Mouse (Mus musculus): ENCODE results near the gene Klhdc9.

The Klhdc9 gene

DNA sequence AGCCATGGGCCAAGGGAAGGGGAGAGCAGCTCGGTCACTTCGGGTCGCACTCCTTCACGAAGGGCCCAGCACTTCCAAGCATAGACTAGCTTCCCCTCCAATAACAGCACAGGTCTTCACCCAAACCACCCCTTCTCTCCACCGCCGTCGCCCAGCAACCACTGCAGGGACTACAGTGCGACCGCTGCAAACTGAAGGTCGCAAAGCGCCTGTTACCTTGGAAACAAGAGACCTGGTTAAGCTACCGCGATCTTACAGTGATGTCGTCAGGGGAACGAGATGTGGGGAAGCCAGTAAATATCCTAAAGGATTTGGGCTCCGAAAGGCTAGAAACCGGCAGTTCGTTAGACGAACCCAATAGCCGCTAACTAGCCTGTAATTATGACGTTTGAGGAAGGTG lies at the start of gene Klhdc9:
Gene Klhdc9 (minus strand): TSS at position 143 of the 400 bp plus-strand sequence.
- peak; percentile 78 to 87 for DNase-seq

DNA sequence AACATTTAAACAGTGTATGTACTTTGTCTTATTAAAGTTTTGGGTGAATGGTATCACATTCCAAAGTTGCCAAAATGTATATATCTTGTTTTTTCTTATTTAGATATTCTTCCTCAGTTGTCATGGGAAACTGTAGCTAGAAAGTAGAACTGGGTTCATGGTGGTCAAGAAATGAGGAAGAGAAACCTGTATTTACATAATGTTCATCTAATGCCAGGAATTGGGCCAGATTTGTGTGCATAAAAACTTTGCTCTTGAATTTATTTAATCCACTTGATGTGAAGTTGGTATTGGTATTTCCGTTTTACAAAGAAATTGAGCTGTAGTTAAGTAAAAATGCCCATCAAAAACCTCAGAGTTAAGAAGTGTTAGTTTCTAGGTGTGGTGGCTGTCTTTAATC lies 49.6 kb upstream of the Klhdc9 start:
- DNase-seq, result no peak

DNA sequence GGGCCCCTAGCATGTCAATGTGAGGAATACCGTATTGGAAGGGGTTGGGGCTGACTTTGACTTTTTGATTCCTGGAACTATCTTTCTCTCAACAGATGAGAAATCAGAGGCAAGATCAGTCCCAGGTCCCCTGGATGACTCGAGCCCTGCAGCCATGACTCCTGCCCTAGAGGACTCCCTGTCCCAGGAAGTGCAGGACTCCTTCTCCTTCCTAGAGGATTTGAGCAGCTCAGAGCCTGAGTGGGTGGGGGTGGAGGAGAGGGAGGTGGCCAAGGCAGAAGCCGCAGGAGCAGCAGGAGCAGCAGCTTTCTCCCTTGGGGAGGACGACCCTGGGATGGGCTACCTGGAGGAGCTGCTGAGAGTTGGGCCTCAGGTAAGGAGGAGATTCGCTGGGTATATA lies 46.7 kb upstream of the Klhdc9 start:
- no peak for DNase-seq

DNA sequence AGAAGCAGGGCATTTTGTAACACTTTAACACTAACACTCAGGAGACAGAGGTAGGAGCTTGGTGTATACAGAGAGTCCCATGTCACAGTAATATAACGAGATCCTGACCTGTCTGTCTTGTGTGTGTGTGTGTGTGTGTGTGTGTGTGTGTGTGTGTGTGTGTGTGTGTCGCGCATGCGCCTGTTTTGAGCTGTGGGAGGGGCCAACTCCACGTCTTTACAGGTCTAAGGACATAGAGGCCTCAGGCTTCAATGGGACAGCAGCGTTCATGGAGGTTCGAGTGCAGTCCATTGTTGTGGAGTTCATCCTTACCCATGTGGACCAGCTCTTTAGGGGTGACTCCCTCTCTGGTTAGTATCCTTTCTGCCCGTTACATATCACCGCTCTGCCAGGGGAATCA lies 42.4 kb upstream of the Klhdc9 start:
- DNase-seq, result no peak

DNA sequence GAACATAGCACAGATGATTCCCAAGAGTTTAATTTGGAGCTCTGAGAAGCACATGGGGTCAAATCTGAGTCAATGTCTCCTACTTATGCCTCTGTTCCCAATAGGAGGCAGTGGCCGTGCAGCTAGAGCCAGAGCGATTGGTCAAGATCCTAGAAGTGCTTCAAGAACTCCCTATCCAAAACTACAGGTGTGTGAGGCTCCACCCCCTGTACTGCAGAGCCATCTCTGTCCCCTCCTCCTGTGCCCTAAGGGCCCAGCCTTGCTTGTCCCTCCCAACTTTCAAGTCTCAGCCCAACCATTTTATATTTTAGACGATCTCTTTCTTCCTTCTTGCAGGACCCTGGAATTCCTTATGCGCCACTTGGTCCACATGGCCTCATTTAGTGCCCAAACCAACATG lies 41.2 kb upstream of the Klhdc9 start:
- DNase-seq, result no peak

DNA sequence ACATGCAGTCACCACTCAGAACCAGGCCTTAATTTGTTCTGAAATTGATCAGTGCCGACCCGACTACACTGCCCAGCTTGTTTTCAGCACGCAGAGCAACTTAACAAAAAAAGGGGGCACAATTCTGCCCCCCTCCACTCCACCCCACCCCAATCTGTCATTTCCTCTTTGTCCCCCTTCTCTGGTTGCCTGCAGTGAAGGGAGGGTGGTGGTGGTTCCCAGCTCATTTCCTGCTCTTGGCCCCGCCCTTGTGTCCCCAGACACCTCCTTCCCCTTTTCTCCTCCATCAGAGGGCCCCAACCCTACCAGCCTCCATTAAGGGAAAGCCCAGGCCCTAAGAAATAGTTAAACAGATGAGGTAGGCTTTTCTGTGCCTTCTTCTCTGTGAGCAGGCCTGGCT lies 29.5 kb upstream of the Klhdc9 start:
- DNase-seq, result peak; percentile 63 to 71

DNA sequence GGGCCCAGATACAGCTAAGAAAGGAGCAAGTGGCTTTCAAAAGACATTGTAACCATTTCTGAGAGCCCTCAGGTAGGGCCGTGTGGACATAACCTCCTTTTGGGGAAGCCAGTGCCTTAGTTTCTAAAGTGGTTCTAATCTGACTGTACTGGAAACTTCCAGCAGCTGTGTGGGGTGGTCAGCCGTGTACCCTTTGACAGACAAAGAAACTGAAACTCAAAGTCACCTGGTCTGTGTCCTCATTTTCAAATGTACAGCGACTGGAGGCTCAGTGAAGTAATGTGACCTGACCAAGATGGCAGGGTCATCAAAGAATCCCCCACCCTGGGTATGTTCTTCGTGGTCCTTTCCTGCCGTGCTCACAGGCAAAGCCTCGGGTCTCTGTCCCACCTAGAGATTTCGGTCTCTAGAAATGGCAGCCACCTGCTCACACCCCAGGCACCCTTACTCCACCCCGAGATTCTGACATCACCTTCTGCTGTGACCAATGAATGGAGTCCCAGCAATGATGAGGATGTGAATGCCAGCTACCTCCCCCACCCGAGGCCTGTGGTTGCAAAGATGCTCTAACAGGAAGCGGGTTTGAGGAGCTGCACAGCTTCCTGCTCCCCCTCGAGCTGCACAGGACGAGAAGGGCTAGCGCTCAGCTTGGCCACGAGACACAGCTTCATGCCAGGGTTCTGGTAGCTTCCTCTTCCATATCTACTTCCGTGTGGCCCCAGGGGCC lies 27.9 kb upstream of the Klhdc9 start, which contains the start of gene Arhgap30:
Gene Arhgap30 (plus strand): TSS at position 579 of the 727 bp plus-strand sequence.
- peak; percentile 78 to 85 for DNase-seq

DNA sequence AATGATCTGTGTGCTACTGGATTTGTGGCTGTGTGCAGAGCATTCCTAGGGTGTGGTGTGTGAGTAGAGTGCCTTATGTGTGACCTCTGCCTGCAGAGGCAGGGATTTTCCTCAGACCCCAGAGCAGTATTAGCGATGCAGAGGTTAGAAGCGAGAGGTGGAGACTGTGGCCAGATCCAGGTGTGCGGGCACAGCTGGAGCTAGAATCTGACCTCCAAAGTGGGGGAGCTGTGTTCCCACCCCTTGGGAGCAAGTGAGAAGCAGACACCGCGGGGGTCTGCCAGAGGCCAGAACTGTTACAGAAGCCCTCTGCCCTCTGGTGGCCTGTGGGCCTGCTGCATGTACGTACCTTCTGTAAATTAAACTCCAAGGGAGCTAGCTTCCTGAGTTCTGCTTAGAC lies 26.5 kb upstream of the Klhdc9 start:
- no peak for DNase-seq

DNA sequence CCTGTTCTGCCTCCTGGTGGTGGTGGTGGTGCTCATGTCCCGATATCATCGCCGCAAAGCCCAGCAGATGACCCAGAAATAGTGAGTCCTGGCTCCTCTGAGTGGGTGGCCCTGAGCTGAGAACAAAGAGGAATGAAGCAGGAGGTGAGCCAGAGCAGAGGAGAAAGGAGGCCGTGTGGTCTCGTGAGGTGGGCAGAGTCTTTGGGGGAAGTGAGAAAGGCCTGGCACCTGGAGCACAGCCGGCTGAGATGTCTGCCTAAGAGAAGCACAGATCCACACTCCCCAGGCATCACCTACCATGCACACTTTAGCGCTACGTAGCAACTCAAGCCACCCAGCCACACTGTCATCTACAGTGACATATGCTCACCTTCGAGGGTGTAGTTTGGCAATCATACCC lies 24.6 kb upstream of the Klhdc9 start:
- DNase-seq, result no peak

DNA sequence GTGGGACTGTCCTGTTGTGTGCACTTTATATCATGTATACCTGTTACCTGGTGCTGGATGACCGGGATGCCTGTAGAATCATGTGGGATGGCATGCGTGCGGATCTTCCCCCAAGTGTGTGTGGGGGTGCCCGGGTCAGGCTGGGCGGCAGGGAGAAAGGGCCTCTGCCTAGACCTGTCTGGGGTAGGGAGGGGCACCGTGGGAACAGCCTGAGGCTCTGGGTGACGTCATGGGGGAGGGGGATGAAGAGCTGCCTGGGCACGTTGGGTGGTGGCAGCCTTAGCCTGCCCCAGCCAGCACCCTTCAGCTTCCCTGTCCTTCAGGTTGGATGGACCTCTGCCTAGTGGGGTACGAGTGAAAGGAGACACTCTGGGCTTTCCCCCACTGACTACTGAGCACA lies 23.8 kb upstream of the Klhdc9 start:
- DNase-seq, result no peak

DNA sequence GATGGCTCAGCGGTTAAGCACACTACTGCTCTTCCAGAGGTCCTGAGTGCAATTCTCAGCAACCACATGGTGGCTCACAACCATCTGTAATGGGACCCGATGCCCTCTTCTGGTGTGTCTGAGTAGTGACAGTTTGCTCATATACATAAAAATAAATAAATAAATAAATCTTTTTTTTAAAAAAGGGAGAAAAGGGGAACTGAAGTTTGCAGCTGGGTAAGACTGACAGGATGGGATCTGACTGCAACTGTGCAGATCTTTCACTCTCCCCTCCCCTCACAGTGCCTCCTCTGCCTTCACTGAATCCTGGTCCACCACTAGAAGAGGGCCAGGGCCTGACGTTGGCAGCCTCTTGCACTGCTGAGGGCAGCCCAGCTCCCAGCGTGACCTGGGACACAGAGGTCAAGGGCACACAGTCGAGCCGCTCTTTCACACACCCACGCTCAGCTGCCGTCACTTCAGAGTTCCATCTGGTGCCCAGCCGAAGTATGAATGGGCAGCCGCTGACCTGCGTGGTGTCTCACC lies 21.6 kb upstream of the Klhdc9 start:
- DNase-seq, result no peak

DNA sequence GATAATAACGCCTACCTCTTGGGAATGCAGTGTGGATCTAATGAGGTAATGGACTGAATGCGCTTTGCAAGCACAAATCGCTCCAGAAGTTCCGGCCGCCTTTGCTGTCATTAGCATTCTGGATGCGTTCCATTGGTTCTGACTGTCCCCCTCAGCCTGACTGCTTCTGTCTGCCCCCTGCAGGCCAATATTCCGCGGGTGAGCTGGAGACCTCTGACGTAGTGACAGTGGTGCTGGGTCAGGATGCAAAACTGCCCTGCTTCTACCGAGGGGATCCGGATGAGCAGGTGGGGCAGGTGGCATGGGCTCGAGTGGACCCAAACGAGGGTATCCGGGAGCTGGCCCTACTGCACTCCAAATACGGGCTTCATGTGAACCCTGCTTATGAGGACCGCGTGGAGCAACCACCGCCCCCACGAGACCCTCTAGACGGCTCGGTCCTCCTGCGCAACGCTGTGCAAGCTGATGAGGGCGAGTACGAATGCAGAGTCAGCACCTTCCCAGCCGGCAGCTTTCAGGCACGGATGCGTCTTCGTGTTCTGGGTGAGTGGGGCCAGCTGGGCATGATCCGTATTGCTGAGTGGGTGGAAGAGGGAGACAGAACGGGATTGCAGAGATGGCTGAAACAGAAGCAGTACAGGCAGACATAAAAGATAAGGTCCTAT lies 19.5 kb upstream of the Klhdc9 start:
- DNase-seq, result peak; percentile 77 to 85

DNA sequence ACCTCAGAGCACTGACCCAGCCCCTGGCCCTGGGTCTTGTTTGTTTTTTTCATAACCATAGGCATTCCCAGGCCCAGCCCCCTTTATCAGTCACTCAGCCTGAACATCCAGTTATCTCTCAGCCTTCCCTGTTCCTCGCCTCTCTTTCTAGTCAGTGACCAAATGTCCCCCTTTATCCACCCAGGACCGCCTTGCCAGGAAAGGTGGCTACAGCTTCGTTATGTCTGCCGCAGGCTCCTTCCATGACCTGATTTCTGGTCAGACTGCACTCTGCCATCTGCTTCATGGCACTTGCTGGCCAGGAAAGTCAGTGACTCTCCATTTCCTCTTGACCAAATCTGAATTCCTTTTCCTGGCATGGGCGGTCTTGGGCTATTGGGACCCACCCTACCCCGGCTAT lies 17.7 kb upstream of the Klhdc9 start:
- DNase-seq, result no peak

DNA sequence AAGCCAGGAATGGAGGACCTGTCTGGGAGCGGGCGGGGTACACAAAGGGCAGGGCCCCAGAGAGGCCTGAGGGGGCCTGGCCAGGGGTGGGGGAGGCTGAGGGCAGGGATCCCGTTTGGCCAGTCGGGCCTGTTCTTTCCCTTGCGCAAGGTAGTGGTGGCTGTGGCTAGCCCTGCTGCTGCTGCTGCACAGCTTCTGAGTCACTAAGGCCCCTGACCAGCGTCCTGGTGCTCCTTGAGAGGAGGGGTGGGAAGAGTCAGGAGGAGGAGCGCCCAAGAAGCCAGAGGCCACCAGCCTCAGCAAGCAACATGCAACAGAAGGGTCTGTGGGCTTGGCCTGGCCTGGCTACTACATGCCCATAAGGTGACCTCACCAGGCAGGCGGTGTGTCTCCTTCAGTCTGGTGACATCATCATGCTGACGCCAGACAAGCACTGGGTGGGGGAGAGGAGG lies 15.1 kb upstream of the Klhdc9 start:
- peak; percentile 89 to 93 for DNase-seq

DNA sequence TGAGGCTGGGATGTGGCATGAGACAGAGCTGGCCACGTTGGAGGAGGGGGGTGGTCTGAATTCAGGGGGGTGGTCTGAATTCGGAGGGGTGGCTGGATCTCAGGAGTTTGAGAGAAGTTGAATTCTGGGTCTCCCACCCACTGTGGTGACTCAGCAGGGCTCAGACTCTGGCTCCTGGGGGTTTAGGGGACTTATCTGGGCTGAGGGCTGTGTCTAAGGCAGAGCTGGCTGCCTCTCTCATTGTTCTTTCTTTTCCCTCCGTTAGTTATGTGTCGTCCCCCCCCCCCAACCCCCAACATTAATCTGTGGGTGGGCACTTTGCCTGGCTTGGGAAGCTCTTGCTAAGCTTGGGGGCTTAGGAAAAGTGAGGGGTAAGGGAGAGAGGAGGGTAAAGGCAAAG lies 13.3 kb upstream of the Klhdc9 start:
- no peak for DNase-seq

DNA sequence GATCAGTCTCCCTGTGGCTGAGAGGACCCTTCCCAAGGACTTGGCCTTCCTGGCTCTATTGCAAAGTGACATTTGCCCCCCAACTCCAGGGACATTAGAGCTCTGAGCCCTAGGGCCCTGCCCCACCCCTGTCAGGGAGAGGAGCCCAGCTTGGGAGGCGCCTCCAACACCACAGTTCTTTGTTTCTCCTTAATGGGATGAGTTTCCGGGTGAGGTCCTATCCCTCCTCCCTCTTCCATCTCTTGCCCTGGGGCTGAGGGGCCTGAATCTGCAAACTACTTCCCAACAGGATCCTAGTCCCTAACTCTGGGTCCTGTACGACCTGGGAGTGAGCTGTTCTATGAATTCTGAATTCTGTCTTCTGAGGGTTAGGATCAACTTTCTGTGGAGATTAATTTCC lies 12.3 kb upstream of the Klhdc9 start:
- no peak for DNase-seq

DNA sequence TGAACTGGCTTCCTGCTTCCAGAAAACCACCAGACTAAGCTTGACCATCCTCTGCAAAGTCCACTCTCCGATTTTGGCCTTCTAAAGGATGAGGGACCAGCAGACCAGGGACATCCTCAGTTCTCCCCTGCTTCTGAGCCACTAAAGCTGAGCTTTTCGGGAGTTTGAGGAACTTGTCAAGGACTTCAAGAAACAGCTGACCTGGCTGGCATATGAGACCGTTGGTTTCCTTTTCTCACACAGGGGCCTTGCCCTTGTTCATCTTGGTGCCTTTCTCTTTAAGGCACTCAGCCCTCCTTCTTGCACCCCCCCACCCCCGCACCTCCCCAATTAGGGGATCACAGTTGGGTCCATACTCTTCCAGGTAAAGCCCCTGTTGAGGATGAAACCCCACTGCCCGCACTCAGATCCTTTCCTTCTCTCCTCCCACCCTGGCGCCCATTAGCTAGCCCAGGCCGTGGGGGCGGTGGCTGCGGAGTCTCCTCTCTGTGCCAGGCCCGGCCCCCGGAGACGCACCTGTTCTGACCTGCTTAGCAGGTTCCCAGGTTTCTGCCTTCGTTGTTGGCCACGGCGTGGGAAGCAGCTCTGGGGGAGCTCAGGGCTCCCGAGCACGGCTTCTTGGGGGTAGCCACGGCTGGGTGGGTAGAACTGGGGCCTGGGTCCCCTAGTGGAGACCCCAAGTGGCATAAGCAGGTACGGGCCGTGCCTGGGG lies 9.4 kb upstream of the Klhdc9 start, which contains the start of gene Nectin4:
Gene Nectin4 (plus strand): TSS at position 255 of the 712 bp plus-strand sequence.
- peak; percentile 80 to 88 for DNase-seq

DNA sequence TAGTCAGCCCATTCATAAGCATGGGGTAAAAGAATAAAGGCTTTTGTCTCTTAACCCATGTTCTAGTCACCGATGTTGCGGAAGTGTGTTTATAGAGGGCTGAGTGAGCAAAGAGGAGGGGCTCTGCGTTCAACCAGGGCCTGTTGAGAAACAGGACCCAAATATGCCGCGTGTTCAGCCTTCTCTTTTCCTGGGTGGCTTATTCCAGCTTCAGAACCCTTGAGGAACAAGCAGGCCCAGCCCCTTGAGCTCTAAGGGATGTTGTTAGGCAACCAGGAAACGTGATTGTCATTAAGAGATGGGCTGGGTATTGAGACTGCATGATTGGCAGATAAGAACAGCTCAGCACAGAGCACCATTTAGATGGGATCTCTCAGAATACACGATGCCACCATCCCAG lies 5.3 kb upstream of the Klhdc9 start:
- peak in 1 of 2 experiments; percentile 59 for DNase-seq

DNA sequence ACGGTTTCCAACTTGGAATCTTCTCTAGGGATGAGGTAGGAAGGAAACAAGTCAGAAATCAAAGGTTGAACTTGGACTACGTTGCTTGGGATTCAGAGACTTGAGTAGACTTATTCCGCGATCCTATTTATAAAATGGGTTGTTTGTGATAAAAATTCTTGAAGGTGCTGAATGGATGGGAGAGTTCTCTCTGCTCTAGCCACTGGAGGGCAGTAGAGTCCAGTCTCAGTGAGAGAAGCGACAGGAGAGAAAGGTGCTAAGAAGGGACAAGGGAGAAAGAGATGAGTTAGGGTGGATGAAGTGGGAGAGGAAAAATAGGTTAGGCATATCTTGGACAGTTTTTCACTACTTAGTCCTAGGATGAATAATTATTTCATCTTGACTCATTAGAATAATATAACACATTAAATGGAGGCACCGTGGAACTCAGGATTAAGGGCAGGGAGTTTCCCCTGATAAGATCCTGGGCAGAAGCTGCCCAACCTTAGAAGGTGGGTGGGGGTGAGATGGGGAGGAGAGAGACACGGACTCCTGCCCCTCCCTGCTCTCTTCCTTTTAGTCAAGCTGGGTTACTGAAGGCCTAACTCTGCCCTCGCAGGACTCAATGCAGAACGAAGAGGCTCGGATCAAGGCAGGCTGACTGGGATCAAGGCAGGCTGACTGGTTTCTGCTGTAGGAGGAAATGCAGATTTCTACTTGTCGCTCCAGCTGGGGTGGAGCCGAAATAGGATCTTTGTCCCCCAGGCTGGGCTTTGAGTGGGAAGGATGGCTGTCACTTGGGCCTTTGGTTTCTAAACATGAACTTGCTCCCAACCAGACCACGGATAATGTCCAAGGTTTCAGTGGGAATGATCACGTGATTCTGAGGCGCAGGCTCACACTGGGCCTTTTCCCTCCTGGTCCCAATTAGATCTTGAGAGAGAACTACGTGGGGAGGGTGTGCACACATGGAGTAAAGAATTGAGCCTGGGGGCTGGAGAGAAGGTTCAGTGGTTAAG lies 807 bp upstream of the Klhdc9 start:
- DNase-seq, result peak; percentile 67 to 79

DNA sequence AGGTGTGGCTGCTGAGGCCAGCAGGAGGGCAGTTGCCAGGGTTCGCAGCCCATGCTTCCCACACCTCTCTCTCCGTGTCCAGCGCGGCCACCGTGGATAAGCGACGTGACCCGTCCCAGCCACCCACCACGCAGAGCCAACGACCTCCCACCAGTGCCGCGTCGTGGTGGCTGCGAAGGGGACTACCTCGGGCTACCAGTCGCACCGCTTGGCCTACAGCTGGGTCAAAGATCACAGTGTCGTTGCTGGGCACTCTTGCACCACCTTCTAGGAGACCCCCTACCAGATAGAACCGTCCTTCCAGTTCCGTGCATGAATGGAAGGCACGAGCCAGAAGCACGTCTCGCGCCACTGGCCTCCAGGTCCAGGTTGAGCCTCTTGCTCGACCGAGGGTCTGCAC lies 345 bp downstream of the Klhdc9 start:
- no peak for DNase-seq

DNA sequence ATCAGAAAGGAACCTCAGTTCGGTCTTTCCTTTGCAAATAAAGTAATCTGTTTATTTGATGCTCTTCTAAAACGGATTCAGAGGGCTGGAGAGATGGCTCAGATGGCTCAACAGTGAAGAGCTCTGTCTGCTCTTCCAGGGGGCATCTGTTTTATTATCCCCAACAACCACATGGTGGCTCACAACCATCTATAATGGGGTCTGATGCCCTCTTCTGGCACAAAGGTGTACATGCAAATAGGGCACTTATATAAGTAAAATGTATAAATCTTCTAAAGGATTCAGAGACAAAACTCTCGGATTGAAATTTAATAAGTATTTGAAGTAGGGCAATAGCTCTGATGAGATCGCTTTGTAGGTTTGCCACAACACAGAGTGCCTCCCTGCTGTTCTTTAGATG lies 2.2 kb downstream of the Klhdc9 start:
- no peak for DNase-seq

DNA sequence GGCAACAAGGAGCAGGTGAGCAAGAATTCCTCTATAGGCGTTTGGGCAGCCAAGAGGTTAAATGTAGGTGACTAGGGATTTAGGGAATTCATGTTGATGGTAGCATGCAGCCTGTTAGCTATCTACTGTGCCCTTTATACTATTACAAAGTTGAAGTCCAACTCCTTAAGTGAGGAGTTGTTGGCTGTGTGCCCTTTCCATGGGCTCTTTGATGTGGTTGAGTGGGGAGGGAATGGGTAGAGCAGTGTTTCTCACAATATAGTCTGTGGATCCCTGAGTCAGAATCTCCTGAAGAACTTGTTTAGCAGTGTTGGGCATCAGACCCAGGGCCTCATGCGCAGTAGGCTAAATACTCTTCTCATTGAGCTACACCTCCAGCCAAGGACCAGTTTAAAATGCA lies 3.8 kb downstream of the Klhdc9 start:
- DNase-seq, result no peak
